Mouse (Mus musculus) limb, embryonic 12.5 days (tissue): ENCODE measurements around the gene Fam234b. TPM values are rescaled to one million over a fixed set of nuclear protein-coding genes. Genes with fewer than 3 reads are reported as not detected.

Experiments used
- ATAC-seq: fragments of 200-750 bp; cut with Nextera tagmentation; 2 replicates; pipeline ENCODE4 v1.8.0; 2017; ENCODE audit warnings: low read depth, moderate TSS enrichment; ENCODE audit not compliant: insufficient number of reproducible peaks, insufficient read depth, low FRiP score, low TSS enrichment
- H3K27ac ChIP-seq: fragments of 300-500 bp; sonication (generic); 2 replicates; pipeline ENCODE4 v1.5.1; 2016; ENCODE audit warnings: mild to moderate bottlenecking, moderate library complexity
- H3K27me3 ChIP-seq: fragments of 300-500 bp; sonication (generic); 2 replicates; pipeline ENCODE4 v1.6.1; 2016; ENCODE audit warnings: mild to moderate bottlenecking, moderate library complexity
- H3K36me3 ChIP-seq: fragments of 300-500 bp; sonication (generic); 2 replicates; pipeline ENCODE4 v1.6.1; 2016; ENCODE audit warnings: mild to moderate bottlenecking, moderate library complexity
- H3K4me1 ChIP-seq: fragments of 300-500 bp; sonication (generic); replicated peaks from 2 replicates; pipeline ENCODE4 v1.6.1; 2016
- H3K4me2 ChIP-seq: fragments of 300-500 bp; sonication (generic); 2 replicates; pipeline ENCODE4 v1.6.1; 2016; ENCODE audit warnings: mild to moderate bottlenecking, moderate library complexity
- H3K4me3 ChIP-seq: fragments of 300-500 bp; sonication (generic); replicated peaks from 2 replicates; pipeline ENCODE4 v1.5.1; 2016; ENCODE audit warnings: mild to moderate bottlenecking
- H3K9ac ChIP-seq: fragments of 300-500 bp; sonication (generic); replicated peaks from 2 replicates; pipeline ENCODE4 v1.6.1; 2016; ENCODE audit warnings: mild to moderate bottlenecking, moderate library complexity
- H3K9me3 ChIP-seq: fragments of 300-500 bp; sonication (generic); 2 replicates; pipeline ENCODE4 v1.6.1; 2016; ENCODE audit warnings: mild to moderate bottlenecking, moderate library complexity
- WGBS: fragments of 180-500 bp; shearing (Covaris S2); methylation state at CpG from one replicate; pipeline ENCODE4 v1.1.7; 2016; 5-methylcytosine and 5-hydroxymethylcytosine counted together
- polyA plus RNA-seq: library from polyadenylated mRNA; unstranded; fragments of >200 nt; fragmentation: Nextera tagmentation; extraction: Ambion mirVana; gene quantifications from 2 replicates; pipeline ENCODE4 v1.2.1, GENCODE M21; 2016

The Fam234b gene
- polyA plus RNA-seq, 1 experiment from 2014 or later = 26.9 TPM

- H3K36me3 ChIP-seq = no peaks in the 10 kb centered on the region
- no peak overlapping the region for H3K4me2 ChIP-seq
- no peaks in the 10 kb centered on the region for H3K9me3 ChIP-seq
- no peaks in the 10 kb centered on the region for H3K27me3 ChIP-seq
- no peak overlapping the region for H3K27ac ChIP-seq
- H3K4me1 ChIP-seq = 0 out of 2 replicates have a peak, but pooled peaks cover 3% of the 10 kb centered on the region
- WGBS = 74% methylated on average over 4 of the region's 4 CpGs
- no peak for ATAC-seq
- no peak overlapping the region for H3K9ac ChIP-seq
- H3K4me3 ChIP-seq = no peak overlapping the region
Observed at GRCm38 (mm10) chr6:135162861-135163260, 34.9 kb upstream of the Fam234b start.

GRCm38 (mm10) chr6:135165191-135165590, 32.6 kb upstream of the Fam234b start:
- Histone ChIP-seq H3K27ac (no peak overlapping the region), H3K27me3 (no peaks in the 10 kb centered on the region), H3K9ac (no peak overlapping the region), H3K4me1 (0 out of 2 replicates have a peak, but pooled peaks cover 3% of the 10 kb centered on the region), H3K36me3 (no peaks in the 10 kb centered on the region), H3K9me3 (no peaks in the 10 kb centered on the region), H3K4me3 (no peak overlapping the region), H3K4me2 (no peak overlapping the region)
- ATAC-seq = no peak
- 70% methylated on average over 3 of the region's 3 CpGs for WGBS

GRCm38 (mm10) chr6:135165706-135166105, 32.1 kb upstream of the Fam234b start:
- WGBS = 61% methylated on average over 2 of the region's 2 CpGs
- Histone ChIP-seq H3K27me3 (no peaks in the 10 kb centered on the region), H3K4me2 (no peak overlapping the region), H3K9me3 (no peaks in the 10 kb centered on the region), H3K27ac (no peak overlapping the region), H3K36me3 (no peaks in the 10 kb centered on the region), H3K4me1 (0 out of 2 replicates have a peak, but pooled peaks cover 3% of the 10 kb centered on the region), H3K9ac (no peak overlapping the region), H3K4me3 (no peak overlapping the region)
- ATAC-seq = no peak

- no peak for ATAC-seq
- WGBS = 87% methylated on average over 3 of the region's 3 CpGs
- H3K4me2 ChIP-seq = no peak overlapping the region
- H3K9ac ChIP-seq = no peak overlapping the region
- H3K36me3 ChIP-seq = no peaks in the 10 kb centered on the region
- H3K27ac ChIP-seq = no peak overlapping the region
- no peaks in the 10 kb centered on the region for H3K27me3 ChIP-seq
- H3K4me3 ChIP-seq = no peak overlapping the region
- no peaks in the 10 kb centered on the region for H3K9me3 ChIP-seq
- 0 out of 2 replicates have a peak, but pooled peaks cover 3% of the 10 kb centered on the region for H3K4me1 ChIP-seq
Observed at GRCm38 (mm10) chr6:135166262-135166661, 31.5 kb upstream of the Fam234b start.

GRCm38 (mm10) chr6:135166712-135167111, 31.1 kb upstream of the Fam234b start:
- WGBS = 59% methylated on average over 5 of the region's 5 CpGs
- H3K27ac ChIP-seq = no peak overlapping the region
- no peaks in the 10 kb centered on the region for H3K9me3 ChIP-seq
- 0 out of 2 replicates have a peak, but pooled peaks cover 3% of the 10 kb centered on the region for H3K4me1 ChIP-seq
- no peaks in the 10 kb centered on the region for H3K36me3 ChIP-seq
- no peaks in the 10 kb centered on the region for H3K27me3 ChIP-seq
- H3K4me3 ChIP-seq = no peak overlapping the region
- no peak overlapping the region for H3K9ac ChIP-seq
- peak overlapping the region; percentile 87; the same call in 1 of the 2 replicates for H3K4me2 ChIP-seq
- no peak for ATAC-seq

GRCm38 (mm10) chr6:135167380-135168311, 30.1 kb upstream of the Fam234b start:
- 4% methylated on average over 46 of the region's 46 CpGs for WGBS
- peak overlapping the region; percentile 71 for H3K9ac ChIP-seq
- H3K4me1 ChIP-seq = 0 out of 2 replicates have a peak, but pooled peaks cover 3% of the 10 kb centered on the region
- H3K4me2 ChIP-seq = peak overlapping the region; percentile 87
- peak overlapping the region; percentile 60 for H3K4me3 ChIP-seq
- peak; percentile 90 for ATAC-seq
- H3K27me3 ChIP-seq = no peaks in the 10 kb centered on the region
- 0 out of 2 replicates have a peak overlapping the region, but pooled peaks have one; percentile 53 for H3K27ac ChIP-seq
- no peaks in the 10 kb centered on the region for H3K36me3 ChIP-seq
- H3K9me3 ChIP-seq = no peaks in the 10 kb centered on the region

GRCm38 (mm10) chr6:135168471-135168870, 29.3 kb upstream of the Fam234b start:
- Histone ChIP-seq H3K4me1 (0 out of 2 replicates have a peak, but pooled peaks cover 3% of the 10 kb centered on the region), H3K27me3 (no peaks in the 10 kb centered on the region), H3K9me3 (no peaks in the 10 kb centered on the region), H3K9ac (no peak overlapping the region), H3K36me3 (no peaks in the 10 kb centered on the region), H3K4me2 (peak overlapping the region; percentile 87), H3K27ac (no peak overlapping the region), H3K4me3 (peak overlapping the region; percentile 60)
- WGBS = 71% methylated on average over 6 of the region's 6 CpGs
- no peak for ATAC-seq

- Histone ChIP-seq H3K36me3 (no peaks in the 10 kb centered on the region), H3K9ac (no peak overlapping the region), H3K27ac (no peak overlapping the region), H3K9me3 (no peaks in the 10 kb centered on the region), H3K4me1 (0 out of 2 replicates have a peak, but pooled peaks cover 3% of the 10 kb centered on the region), H3K4me2 (no peak overlapping the region), H3K4me3 (no peak overlapping the region), H3K27me3 (no peaks in the 10 kb centered on the region)
- WGBS = 86% methylated on average over 3 of the region's 3 CpGs
- ATAC-seq = no peak
Observed at GRCm38 (mm10) chr6:135169246-135169645, 28.5 kb upstream of the Fam234b start.

- ATAC-seq = no peak
- WGBS = 67% methylated on average over 14 of the region's 14 CpGs
- no peak overlapping the region for H3K9ac ChIP-seq
- no peak overlapping the region for H3K4me3 ChIP-seq
- H3K36me3 ChIP-seq = no peaks in the 10 kb centered on the region
- H3K4me2 ChIP-seq = no peak overlapping the region
- H3K27me3 ChIP-seq = no peaks in the 10 kb centered on the region
- H3K27ac ChIP-seq = no peak overlapping the region
- 0 out of 2 replicates have a peak, but pooled peaks cover 3% of the 10 kb centered on the region for H3K4me1 ChIP-seq
- no peaks in the 10 kb centered on the region for H3K9me3 ChIP-seq
Observed at GRCm38 (mm10) chr6:135171736-135172135, 26.0 kb upstream of the Fam234b start.

GRCm38 (mm10) chr6:135175014-135175413, 22.8 kb upstream of the Fam234b start:
- Histone ChIP-seq H3K27me3 (peaks cover 9% of the 10 kb centered on the region; the same call in 1 of the 2 replicates), H3K27ac (no peak overlapping the region), H3K4me3 (no peak overlapping the region), H3K4me1 (no peaks in the 10 kb centered on the region), H3K9me3 (no peaks in the 10 kb centered on the region), H3K36me3 (no peaks in the 10 kb centered on the region), H3K9ac (no peak overlapping the region), H3K4me2 (no peak overlapping the region)
- ATAC-seq = no peak
- whole genome bisulfite sequencing = 95% methylated on average over 1 of the region's 1 CpGs

GRCm38 (mm10) chr6:135177271-135177670, 20.5 kb upstream of the Fam234b start:
- Histone ChIP-seq H3K27me3 (peaks cover 13% of the 10 kb centered on the region; the same call in 1 of the 2 replicates), H3K4me1 (no peaks in the 10 kb centered on the region), H3K36me3 (no peaks in the 10 kb centered on the region), H3K9ac (no peak overlapping the region), H3K4me3 (no peak overlapping the region), H3K4me2 (no peak overlapping the region), H3K9me3 (no peaks in the 10 kb centered on the region), H3K27ac (no peak overlapping the region)
- ATAC-seq = no peak
